Mouse (Mus musculus) thymus, postnatal 36 days (tissue): ENCODE data around the gene Ptar1.
A peak's percentile ranks its signal among the peaks of the same experiment; 100 is the strongest.
"Not testable (repeated sequence)": the region's sequence is repeated elsewhere in the genome, so short reads cannot be mapped to it uniquely, and the experiment has no call there.

Experiments used
- DNase-seq, 2 experiments: peaks; one replicate each; pipeline ENCODE4 v3.0.0; 2022; ENCODE audit warnings: mixed read lengths in 2 of 2

Gene Ptar1

DNA sequence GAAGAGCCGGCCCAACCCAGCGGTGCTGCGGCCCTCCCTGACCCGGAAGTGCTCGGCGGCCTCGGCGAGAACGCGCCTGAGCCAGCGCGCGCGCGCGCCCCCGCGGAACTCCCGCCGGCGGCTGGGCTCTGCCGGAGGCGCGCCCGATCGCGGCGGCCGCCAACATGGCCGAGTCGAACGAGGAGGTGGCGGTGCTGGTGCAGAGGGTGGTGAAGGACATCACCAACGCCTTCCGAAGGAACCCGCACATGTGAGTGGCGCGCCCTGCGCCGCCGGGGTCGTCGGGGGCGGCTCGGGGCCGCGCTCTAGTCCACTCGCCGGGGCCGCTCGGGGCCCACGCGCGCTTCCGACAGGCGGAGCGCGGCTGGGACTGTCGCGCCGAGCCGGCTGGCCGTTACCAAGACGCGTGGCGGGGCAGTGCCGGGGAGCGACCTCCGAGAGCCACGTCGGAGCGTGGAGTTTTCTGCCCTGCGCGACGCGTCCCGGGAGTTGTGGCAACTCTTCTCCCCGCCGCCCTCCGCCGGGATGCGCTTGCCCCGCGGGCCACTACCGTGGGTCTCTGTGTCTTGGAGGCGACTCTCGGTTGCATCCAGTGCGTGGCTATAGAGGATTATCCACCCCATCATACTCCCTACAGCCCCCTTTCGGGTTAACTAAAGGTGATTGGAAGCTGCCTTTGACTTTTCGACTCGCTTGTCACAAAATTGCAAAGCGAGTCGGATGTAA, at the start of gene Ptar1:
Gene Ptar1, plus strand, starts transcription at position 134 of the 726 bp plus-strand sequence.
- DNase-seq = peak; percentile 89 to 92

DNA sequence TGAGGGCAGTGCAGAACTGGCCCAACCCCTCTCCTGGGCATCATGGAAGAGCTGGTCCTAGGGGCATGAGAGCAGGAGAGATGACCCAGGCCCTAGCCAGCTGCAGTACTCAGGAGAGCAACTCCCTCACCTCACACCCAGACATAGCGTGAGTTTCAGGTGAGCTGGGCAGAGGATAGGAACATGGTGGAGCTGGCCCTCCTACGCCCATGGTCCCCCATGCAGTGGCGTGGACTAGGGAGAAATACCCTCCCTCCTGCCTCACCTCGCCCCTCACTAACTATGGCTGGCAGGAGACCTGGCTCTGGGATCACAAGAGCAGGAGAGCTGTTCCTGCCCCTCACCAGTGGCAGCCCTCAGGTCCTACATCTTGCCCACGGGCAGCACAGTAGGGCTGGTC, 43.4 kb upstream of the Ptar1 start:
- no peak for DNase-seq

DNA sequence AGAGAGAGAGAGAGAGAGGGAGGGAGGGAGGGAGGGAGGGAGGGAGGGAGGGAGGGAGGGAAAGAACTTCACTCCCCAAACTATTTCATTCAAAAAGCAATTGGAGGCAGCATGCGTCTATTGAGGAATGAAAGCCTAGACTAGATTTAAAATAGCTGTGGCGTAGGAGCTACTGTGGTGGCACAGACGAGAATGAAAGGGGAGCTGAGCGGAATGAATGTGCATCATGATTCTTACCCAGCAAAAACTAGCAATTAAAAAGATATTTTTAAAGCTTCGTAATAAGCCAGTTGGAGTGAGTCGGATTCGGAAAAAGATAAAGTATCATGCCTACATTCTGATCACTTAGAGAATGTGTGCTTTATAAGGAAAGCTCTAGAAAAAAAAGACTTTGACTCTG, 41.9 kb upstream of the Ptar1 start:
- no peak for DNase-seq

DNA sequence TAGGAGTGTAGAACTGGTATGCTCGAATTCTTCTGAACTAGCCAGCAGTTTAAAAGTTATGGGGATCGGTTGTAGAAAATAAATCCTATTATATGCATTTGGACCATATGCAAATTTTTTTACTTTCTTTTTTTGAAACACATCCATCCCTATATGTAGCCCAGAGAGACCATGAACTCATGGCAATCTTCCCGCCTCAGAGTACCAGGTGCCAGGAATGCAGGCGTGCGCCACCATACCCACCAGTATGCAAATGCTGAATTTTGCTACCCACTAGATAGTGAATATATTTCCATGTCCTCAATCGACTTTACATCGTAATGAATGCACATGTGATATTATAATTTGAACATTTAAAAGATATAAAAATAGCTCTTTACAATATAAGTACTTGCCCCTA, 39.9 kb upstream of the Ptar1 start:
- no peak for DNase-seq

DNA sequence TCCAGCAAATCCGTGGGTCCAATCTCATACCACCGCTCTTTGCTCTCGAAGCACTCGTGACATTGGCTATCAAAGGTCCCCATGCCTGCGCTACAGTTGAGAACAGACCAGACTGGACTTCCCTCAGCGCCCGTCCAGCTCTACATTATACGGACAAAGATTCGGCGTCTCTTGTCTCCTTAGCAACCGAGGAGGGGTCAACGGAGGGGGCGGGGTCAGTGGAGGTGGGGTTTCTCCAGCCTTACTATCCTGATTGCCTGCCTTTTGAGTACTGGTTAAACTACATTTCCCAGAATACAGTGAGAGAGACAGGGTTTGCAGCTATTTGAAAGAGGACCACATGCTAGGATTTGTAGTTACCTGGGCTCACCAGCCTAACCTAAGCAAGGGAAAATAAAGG, 34.6 kb upstream of the Ptar1 start, which contains the start of gene 1700028P14Rik:
Gene 1700028P14Rik, minus strand, starts transcription at position 169 of the 400 bp plus-strand sequence.
- no peak for DNase-seq

DNA sequence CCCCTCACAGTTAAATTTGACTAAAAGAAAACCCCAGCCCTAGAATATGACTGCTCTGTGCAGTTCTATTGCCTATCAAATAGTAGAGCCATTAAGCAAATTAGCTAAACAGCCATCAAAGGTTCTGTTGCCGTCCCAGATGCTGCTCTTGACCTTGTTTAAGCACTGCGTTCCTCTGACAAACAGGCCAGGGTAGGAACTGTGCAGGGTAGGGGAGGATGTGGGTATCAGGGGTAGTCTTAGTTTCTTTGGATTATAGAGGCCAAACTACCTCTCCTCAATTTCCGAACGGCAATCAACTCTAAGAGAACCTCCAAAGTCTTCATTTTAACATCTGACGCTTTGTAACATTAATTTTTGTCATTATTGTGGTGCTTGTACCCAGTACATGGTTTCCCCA, 34.1 kb upstream of the Ptar1 start:
- no peak for DNase-seq

DNA sequence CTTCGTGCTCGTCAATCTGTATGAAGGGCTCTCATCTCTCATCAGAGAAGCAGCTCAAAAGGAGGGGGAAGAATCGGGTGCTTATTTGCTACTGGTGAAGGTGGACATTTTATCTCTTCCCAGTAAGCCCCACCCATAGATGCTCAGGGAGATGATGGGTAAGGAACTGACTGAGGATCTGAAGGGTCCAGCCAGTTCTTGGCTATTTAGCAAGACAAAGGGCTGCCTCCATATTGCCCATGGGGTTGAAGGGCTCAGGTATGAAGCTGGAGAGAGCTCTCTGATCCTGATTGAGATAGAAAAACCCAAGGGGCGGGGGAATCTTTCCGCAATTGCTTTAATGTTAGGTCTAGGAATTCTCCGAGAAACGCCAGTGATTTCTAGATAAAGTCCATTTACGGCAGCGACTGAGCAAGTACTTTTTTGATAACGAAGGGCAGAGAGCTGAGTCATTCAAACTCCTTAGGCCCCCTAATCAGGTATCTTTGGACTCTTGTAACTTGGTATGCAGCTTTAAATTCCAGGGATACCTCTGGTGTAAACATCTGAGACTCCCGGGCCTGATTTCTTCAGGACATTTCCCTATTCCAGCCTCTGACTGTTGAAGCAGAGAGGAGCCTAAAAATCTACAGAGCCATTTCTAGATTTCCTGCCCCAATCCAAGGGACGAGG, 29.8 kb upstream of the Ptar1 start:
- DNase-seq = no peak

DNA sequence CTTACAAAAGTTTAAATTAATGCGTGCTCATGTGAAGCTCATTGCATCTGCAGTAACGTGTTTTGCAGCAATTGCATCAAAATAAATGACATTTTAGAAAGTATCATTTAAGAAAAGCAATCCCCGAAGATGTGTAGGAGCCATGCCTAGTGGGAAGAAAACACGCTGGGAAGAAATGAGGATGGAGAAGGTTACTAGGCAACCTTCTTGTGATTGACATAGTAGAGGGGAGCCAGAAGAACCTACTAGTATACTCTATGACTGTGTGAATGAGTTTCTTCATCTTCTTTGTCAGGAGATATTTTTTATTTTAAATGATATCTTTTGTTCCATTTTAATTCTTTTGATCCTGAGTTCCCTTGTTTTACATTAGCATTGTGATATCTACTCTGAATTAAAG, 28.9 kb upstream of the Ptar1 start:
- no peak for DNase-seq

DNA sequence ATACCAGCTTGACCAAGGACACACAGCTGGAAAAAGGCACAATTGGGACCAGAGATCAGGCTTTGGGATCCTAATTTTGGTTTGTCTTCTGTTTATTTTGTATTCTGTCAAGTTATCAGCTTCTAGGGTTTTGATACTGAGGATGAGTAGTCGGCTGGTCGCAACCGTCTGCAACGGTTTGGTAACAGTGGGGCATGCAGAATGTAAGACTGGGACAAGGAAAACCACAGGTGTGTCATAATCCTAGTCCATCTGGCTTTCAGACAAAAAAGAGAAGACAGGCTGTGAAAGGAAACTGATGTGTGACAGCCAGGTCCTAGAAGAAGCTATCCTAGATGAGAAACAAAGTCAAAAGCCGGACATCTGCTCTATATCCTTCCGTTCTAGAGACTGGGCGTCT, 23.1 kb upstream of the Ptar1 start:
- no peak for DNase-seq

DNA sequence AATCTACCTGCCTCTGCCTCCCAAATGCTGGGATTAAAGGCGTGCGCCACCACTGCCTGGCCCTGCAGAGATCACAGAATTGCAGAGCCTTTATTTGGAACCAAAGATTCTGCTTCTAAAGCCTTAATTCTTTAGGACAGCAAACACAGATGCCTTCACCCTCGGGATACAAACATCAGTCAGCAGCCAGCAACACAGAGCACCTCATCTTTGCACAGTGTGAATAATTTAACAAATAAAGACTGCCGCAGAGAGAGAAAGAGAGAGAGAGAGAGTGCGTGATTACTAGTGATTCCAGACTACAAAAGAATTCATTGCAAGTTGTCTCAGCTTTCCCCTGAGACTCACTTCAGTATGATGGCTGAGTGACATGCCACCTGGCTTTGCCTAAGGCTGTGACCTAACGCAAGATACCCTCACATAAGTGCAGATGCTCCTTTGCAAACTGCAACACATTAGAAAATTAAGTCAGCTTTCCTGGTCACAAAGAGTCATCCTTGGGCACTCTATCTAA, 19.0 kb upstream of the Ptar1 start:
- DNase-seq = no peak

DNA sequence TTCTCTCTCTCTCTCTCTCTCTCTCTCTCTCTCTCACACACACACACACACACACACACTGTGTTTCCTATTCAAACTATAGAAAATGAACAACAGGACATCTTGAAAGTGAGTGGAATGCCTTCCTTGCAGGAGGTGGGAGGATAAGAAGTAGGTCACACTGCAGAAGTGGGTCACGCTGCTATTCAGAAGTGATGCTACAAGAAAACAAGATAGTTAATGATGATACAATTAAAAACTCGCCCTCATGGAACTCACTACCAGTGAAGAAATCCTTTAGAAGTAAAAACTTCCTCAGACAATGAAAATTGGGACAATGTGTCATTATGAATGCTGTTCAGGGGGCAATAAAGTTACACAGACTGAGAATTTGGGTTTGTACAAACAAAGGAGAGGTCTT, 14.2 kb upstream of the Ptar1 start:
- no peak for DNase-seq

DNA sequence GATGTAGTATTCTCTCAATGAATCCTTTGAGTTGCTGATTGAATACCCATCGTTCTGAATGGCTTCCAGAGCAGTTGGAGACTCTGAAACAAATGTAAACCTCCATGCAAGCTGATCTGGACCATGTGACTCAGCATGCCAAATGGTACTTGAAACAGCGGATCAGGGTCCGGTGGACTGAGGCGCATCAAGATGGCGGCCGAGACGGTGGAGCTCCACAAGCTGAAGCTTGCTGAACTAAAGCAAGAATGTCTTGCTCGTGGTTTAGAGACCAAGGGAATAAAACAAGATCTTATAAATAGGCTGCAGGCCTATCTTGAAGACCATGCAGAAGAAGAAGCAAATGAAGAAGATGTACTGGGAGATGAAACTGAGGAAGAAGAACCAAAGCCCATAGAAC, 11.6 kb upstream of the Ptar1 start:
- not testable (repeated sequence) for DNase-seq

DNA sequence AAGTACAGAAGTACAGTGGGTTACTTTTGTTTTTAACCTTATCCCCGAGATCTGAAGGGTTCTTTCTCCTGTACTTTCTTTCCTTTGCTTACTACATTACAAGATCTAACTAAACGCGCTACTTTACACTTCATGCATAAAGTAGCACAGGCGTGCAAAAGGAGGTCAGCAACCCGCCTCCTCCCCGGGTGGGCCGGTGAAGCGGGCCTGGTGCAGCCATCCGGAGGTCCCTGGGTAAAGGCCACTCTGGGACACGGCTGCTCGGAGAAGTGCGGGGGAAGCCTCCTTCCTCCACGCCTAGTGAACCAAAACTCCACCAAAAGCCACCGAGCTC, 300 bp upstream of the Ptar1 start:
- DNase-seq = no peak

DNA sequence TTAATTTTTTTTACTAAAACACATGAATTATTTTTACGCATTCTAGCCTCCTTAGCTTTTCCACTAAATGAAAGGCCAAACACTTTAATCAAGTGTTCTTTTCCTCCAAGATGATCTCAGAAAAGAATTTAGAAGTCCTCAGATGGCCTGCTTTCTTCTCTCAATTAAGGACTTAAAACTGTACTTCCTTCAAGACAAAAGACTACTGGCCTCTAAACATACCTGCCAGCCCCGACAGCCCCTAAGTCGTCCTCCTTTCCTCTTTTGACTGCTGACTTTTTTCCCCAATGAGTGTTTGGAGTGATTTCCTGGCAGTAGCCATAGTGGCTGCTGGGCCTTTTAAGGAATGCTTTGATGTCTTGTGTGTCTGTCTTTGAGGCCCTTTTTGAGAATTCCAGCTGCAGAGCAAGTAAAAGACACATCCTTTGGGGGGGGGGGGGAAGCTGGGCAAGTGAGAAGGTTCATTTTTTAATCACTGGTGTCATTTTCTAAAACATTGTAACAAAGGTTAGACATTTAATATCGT, 1.3 kb downstream of the Ptar1 start:
- DNase-seq = no peak

DNA sequence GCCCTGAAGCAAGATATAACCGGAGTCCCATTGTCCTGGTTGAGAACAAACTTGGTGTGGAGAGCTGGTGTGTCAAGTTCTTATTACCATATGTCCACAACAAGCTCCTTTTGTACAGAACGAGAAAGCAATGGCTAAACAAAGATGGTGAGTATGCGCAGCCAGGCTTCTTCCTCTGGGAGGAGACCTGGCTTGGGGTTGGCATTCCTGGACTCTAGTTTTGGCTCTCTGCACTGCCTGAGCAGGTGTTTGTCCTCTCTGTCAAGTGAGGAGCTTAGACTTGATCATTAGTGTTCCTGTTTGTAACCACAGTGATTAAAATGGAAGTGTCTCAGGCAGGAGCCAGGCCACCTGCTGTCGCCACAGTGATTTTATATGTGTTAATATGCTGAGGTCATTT, 7.1 kb downstream of the Ptar1 start:
- DNase-seq = no peak

DNA sequence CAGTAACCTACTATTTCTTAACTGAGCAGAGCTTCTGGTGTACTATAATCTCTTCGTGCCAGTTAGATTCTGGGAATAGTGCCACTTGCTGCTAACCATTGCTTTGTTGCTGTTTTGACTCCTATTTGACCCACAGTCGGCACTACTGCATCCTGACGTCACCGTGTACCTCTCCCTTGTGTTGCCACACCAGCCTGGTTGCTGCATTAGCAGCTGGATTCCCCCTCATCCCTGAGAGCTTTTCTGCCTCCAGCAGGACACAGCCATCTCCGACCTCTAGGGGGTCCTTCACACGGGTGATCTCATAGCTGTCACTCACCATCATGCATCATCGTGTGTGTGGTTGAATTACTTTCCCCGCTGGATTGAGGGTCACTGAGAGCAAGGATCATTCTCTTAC, 10.6 kb downstream of the Ptar1 start:
- DNase-seq = no peak

DNA sequence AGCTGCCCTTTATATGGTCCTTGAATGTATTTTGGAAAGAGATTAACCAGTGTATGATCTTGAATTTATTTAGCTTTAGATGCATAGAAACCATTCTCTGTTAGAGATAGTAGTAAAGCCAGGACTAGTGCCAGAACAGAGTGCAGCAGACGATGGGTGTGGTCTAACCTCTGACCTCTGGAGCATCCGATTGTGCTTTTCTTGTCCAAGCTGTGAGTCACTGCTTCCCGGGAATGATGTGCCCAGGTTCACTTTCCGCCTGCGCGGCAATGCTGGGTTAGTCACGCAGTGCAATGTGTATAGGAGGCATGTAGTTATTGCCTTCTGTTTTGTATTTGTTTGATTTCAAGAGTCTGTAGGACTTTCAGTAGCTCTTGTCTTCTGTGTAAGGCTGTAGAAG, 11.1 kb downstream of the Ptar1 start:
- DNase-seq = no peak

DNA sequence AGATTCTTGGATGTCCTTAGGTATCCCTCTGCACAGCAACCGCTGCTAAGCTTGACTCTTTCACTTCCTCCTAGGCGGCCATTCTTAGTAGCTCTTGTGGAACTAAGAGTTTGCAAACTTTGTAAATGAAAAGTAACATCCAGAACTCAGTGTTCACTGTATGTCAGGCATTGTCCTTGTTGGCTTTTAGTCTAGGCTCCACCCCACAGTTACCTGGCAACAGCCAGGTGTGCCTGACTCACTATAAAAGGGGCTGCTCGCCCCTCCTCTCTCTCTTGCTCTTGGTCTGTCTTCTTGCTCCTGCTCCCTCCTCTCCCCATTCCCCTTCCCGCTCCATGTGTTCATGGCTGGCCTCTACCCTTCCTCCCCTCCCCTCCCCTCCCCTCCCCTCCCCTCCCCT, 11.9 kb downstream of the Ptar1 start:
- DNase-seq = no peak

DNA sequence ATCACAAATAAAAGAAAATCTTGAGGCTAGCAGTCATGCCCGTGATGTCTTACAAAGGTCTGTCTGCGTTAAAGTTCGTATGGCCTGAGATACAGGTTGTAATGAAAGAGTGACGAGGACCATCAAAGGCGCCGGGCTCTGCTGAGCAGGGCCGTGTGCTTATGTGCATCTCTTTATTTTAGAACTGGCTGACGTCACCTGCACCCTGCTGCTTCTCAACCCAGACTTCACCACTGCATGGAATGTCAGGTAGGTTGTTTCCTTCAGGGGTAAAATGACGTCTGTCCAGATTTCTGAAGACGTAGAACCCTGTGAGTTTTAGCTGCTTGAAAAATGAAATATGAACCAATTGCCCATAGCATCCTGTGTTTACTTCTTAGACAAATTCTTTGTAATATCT, 15.7 kb downstream of the Ptar1 start:
- no peak for DNase-seq

DNA sequence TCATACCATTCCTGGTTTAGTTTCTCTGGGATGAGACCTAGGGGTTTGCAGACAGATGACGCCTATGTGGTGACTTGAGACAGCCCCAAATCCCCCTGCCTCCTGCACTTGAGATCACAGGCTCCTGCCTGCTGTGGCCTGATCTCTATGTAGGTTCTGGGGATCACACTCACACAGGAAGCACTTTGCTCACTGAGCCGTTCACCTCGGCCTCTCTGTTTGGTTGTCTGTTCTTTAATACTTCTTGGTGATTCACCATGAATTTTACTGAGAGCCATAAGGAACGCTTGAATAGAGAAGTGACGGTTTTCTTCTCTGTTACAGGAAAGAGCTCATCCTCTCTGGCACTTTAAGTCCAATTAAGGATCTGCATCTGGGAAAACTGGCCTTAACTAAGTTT, 18.2 kb downstream of the Ptar1 start:
- DNase-seq = no peak

DNA sequence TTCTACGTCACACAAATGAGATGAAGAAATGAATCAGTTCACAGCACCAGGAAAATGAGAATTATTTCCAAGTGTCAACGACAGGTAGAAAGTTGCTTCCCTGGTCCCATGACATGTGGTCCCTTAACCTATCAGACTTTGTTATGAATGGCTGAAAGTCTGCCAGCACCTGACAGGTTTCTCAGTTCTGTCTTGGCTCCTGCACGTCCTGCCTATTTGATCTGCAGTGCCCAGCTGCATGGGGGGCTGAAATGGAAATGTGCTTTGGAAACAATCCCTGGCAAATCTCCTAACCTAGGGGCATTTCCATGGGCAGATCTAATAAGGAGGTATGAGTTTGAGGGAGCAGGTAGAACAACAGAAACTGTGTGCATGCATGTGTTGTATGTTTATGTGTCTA, 59.3 kb downstream of the Ptar1 start:
- no peak for DNase-seq

DNA sequence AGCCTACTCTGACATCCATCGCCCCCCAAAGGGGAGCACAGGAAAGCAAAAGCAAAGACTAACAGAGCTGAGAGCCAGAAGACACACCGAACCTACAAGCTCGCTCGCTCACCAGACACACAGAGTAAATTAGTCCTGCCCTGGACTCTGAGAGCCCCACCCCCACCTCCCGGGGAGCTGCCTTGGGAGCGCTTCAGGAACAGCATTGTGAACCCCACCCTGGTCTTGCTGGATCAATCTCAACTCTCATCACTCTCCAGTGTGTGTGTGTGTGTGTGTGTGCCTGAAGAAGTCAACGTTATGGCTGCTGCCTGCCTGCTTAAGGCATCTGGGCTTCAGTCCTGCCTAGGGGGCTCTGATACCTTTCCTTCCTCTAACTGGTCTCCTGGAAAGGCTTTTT, 69.8 kb downstream of the Ptar1 start:
- no peak for DNase-seq

DNA sequence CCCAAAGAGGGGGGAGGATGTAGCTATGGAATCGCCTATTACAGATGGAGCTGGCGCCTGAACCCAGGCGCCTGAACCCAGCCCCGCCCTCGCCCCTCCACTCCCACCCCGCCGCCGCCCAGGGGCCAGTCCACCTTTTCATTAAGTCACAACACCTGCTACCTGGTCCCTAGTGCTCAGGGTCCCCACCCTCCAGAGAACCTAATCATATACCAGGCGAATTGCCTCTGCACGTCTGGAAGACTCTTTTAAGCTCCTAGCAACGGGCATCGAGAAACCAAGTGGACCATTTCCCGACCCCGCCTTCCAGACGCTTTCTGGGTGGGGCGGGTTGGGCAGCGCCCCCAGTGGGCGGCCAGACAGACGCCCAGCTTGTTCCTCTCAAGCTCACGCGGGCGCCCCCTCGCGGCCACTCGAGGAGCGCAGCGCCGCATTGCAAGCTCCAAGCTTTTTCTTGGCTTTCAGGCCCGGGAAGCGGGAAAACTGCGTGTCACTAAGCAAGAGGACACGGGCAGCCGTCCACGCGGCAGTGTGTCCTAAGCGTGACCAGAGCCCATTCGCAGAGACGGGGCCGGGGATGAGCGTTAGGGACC, 70.8 kb downstream of the Ptar1 start:
- DNase-seq = peak; percentile 73 to 77
